Mouse (Mus musculus): ENCODE results near the gene Pik3r5. TPM values are rescaled to one million over a fixed set of nuclear protein-coding genes. Genes with fewer than 3 reads are reported as not detected.

Pik3r5 gene
- polyA plus RNA-seq, 1 experiment from 2014 or later, result 0.43 TPM

- H3K27me3 ChIP-seq (replicated peaks), result 0 out of 2 replicates have a peak, but pooled peaks cover 2% of the 10 kb centered on the region
- WGBS, result 93% methylated on average over 4 of the region's 4 CpGs
- H3K9ac ChIP-seq, result no peak overlapping the region
- H3K4me3 ChIP-seq, result no peak overlapping the region
- no peak for ATAC-seq (replicated peaks)
- no peaks in the 10 kb centered on the region for H3K4me1 ChIP-seq
- no peak overlapping the region for H3K27ac ChIP-seq
- no peaks in the 10 kb centered on the region for H3K36me3 ChIP-seq (replicated peaks)
- H3K9me3 ChIP-seq, result no peaks in the 10 kb centered on the region
- H3K4me2 ChIP-seq, result no peak overlapping the region
These were observed 48.7 kb downstream of the Pik3r5 start for GRCm38 (mm10) chr11:68480660-68481059.

DNA sequence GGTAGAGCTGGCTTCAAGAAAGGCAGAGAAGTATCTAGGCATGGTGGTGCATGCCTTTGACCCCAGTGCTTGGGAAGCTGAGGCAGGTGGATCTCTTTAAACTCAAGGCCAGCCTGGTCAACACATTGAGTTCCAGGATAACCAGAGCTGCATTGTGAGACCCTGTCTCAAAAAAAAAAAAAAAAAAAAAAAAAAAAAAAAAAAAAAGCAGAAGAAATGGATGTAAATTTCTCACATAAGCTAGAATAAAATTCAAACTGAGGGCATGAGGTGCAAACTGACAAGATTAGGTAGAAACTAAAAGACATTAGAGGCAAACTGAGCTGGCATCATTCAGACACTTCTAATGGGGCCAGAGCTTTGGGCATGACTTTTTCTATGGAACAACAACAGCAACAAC is 50.1 kb downstream of the Pik3r5 start:
- Histone ChIP-seq H3K4me1 (no peaks in the 10 kb centered on the region), H3K4me3 (no peak overlapping the region), H3K27me3 (replicated peaks) (0 out of 2 replicates have a peak, but pooled peaks cover 2% of the 10 kb centered on the region), H3K27ac (no peak overlapping the region), H3K4me2 (no peak overlapping the region), H3K9ac (no peak overlapping the region), H3K36me3 (replicated peaks) (no peaks in the 10 kb centered on the region), H3K9me3 (no peaks in the 10 kb centered on the region)
- ATAC-seq (replicated peaks), result no peak

GRCm38 (mm10) chr11:68483213-68483612 is 51.3 kb downstream of the Pik3r5 start:
- Histone ChIP-seq H3K27ac (no peak overlapping the region), H3K4me1 (no peaks in the 10 kb centered on the region), H3K36me3 (replicated peaks) (no peaks in the 10 kb centered on the region), H3K27me3 (replicated peaks) (0 out of 2 replicates have a peak, but pooled peaks cover 2% of the 10 kb centered on the region), H3K9ac (no peak overlapping the region), H3K4me2 (no peak overlapping the region), H3K4me3 (no peak overlapping the region), H3K9me3 (no peaks in the 10 kb centered on the region)
- WGBS, result 83% methylated on average over 6 of the region's 6 CpGs
- no peak for ATAC-seq (replicated peaks)

DNA sequence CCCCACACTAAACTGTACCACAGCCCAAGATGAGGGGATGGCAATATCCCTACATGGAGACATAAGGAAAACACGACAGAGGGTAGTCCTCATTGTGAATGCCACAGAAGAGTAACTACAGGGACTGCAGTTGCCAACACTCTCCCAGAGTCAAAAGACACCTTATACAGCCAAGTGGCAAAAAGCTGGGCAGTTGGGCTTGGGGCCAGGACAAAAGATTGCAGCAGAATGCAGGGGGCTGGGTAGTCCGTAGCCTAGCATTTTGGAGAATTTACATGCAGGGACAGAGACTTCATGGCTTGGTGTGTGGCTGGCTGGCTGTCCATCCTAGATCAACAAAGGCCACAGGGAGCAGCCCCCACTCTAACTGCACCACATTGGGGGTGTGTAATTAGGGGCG is 52.5 kb downstream of the Pik3r5 start:
- H3K4me2 ChIP-seq, result no peak overlapping the region
- H3K36me3 ChIP-seq (replicated peaks), result no peaks in the 10 kb centered on the region
- H3K27ac ChIP-seq, result no peak overlapping the region
- 77% methylated on average over 3 of the region's 3 CpGs for WGBS
- H3K9me3 ChIP-seq, result no peaks in the 10 kb centered on the region
- no peak for ATAC-seq (replicated peaks)
- H3K9ac ChIP-seq, result no peak overlapping the region
- H3K4me3 ChIP-seq, result no peak overlapping the region
- H3K27me3 ChIP-seq (replicated peaks), result 0 out of 2 replicates have a peak, but pooled peaks cover 2% of the 10 kb centered on the region
- no peaks in the 10 kb centered on the region for H3K4me1 ChIP-seq

DNA sequence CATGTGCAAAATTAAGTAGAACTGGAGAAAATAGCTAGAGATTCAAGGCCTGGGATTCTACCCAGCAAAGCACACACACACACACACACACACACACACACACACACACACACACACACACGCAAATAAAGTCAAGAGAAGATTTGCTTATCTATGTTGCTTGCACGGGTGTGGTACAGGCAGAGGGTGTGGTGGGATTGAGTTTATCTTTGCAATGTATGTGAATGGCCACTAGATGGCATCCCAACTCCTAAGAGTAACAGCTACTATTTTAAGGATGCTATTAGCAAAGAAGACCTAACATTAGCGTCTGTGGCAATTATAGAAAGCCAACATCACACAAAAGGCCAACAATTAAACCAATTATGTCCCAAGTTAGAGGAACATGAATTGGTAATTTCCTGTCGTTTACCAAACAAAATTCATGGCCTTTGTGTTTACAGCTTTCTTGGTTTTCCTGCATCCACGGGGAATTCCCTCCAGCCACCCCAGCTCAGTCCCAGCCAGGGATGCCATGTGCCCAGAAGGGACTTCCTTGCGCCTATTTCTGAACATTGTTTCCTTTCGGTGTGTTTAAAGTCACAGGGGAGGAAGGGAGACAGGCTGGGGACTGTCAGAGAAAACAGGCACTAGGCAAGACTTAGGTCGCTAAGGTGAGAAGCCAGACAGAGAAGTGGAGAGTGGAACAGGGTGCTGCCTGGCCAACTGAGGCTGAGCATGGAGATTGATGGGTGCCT is 53.5 kb downstream of the Pik3r5 start:
- 0 out of 2 replicates have a peak, but pooled peaks cover 2% of the 10 kb centered on the region for H3K27me3 ChIP-seq (replicated peaks)
- H3K27ac ChIP-seq, result no peak overlapping the region
- no peak; the same call in 1 of the 2 replicates for ATAC-seq (replicated peaks)
- H3K9me3 ChIP-seq, result no peaks in the 10 kb centered on the region
- no peaks in the 10 kb centered on the region for H3K4me1 ChIP-seq
- no peak overlapping the region for H3K9ac ChIP-seq
- 38% methylated on average over 8 of the region's 8 CpGs for WGBS
- H3K4me2 ChIP-seq, result no peak overlapping the region
- no peak overlapping the region for H3K4me3 ChIP-seq
- H3K36me3 ChIP-seq (replicated peaks), result no peaks in the 10 kb centered on the region

DNA sequence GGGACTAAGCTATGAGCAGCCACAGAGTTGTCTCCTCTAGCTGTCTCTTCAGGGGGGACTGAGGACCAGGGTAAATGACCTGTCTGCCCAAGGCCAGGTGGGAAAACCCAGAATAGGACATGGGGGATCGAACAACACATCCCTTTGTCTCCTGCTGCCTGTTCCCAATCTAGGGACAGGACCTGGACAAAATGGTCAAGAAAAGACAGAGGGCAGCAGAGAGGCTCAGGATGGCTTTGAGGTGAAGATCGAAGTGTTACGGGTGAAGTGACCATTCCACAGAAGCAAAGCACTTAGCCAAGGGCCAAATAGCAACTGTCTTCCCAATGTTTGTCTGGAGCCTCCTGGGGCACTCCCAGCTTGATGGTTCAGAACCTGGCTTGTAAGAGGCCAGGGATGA is 54.2 kb downstream of the Pik3r5 start:
- H3K36me3 ChIP-seq (replicated peaks), result no peaks in the 10 kb centered on the region
- H3K4me3 ChIP-seq, result no peak overlapping the region
- H3K27me3 ChIP-seq (replicated peaks), result 0 out of 2 replicates have a peak, but pooled peaks cover 2% of the 10 kb centered on the region
- no peak overlapping the region for H3K4me2 ChIP-seq
- H3K9ac ChIP-seq, result no peak overlapping the region
- H3K9me3 ChIP-seq, result no peaks in the 10 kb centered on the region
- WGBS, result 89% methylated on average over 3 of the region's 3 CpGs
- H3K27ac ChIP-seq, result no peak overlapping the region
- H3K4me1 ChIP-seq, result no peaks in the 10 kb centered on the region
- ATAC-seq (replicated peaks), result no peak

DNA sequence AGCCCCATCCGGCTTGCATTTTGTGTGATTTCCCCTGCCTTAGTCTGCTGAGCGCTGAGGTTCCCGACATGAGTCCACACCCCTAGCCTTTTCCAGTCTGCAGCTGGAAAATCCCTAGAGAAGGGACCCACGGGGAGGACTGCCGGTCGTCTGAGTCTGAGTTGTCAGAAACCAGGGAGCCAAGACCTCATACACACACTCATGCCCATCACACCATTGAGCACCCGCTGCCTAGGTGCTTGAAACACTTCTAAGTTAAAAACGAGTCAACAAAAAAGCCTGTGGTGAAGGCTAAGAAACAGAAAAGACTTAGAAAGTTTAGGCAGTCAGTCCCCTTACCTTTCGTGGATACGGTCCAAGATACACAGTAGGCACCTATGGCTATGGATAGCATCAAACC is 55.8 kb downstream of the Pik3r5 start:
- Histone ChIP-seq H3K27me3 (replicated peaks) (0 out of 2 replicates have a peak, but pooled peaks cover 2% of the 10 kb centered on the region), H3K4me2 (no peak overlapping the region), H3K4me3 (no peak overlapping the region), H3K27ac (no peak overlapping the region), H3K4me1 (no peaks in the 10 kb centered on the region), H3K9me3 (no peaks in the 10 kb centered on the region), H3K9ac (no peak overlapping the region), H3K36me3 (replicated peaks) (no peaks in the 10 kb centered on the region)
- no peak for ATAC-seq (replicated peaks)
- WGBS, result 90% methylated on average over 10 of the region's 10 CpGs

GRCm38 (mm10) chr11:68488256-68488824 is 56.4 kb downstream of the Pik3r5 start:
- no peak for ATAC-seq (replicated peaks)
- H3K4me1 ChIP-seq, result no peaks in the 10 kb centered on the region
- no peak overlapping the region for H3K9ac ChIP-seq
- no peak overlapping the region for H3K27ac ChIP-seq
- H3K4me3 ChIP-seq, result no peak overlapping the region
- 77% methylated on average over 6 of the region's 6 CpGs for WGBS
- H3K4me2 ChIP-seq, result no peak overlapping the region
- no peaks in the 10 kb centered on the region for H3K36me3 ChIP-seq (replicated peaks)
- H3K9me3 ChIP-seq, result no peaks in the 10 kb centered on the region
- H3K27me3 ChIP-seq (replicated peaks), result 0 out of 2 replicates have a peak, but pooled peaks cover 2% of the 10 kb centered on the region

- H3K27ac ChIP-seq, result no peak overlapping the region
- WGBS, result 34% methylated on average over 2 of the region's 2 CpGs
These were observed 57.3 kb downstream of the Pik3r5 start for GRCm38 (mm10) chr11:68489236-68489635.

DNA sequence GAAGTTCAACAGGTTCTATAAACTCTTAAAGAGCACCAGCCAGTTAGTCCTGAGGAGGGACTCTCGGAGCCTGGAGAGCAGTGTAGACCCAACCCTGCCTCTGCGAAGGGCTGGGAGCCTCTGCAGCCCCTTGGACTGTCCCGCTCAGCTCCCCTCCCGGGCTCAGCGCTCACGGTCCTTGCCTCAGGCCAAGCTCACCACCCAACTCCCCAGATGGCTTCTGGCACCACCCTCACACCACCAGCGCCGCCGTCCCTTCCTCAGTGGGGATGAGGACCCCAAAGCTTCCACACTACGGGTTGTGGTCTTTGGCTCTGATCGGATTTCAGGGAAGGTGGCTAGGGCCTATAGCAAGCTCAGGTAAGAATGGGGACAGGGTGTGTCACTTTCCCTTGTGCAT is 60.7 kb downstream of the Pik3r5 start:
- 89% methylated on average over 11 of the region's 11 CpGs for WGBS
- H3K36me3 ChIP-seq (replicated peaks), result no peaks in the 10 kb centered on the region
- no peak overlapping the region for H3K27ac ChIP-seq
- no peak for ATAC-seq (replicated peaks)
- H3K4me2 ChIP-seq, result no peak overlapping the region
- no peaks in the 10 kb centered on the region for H3K27me3 ChIP-seq (replicated peaks)
- H3K4me1 ChIP-seq, result no peaks in the 10 kb centered on the region
- H3K9me3 ChIP-seq, result no peaks in the 10 kb centered on the region
- H3K4me3 ChIP-seq, result no peak overlapping the region
- H3K9ac ChIP-seq, result no peak overlapping the region

More at GRCm38 (mm10) chr11:68489236-68489635, 57.3 kb downstream of the Pik3r5 start:
- Histone ChIP-seq H3K4me2 (no peak overlapping the region), H3K27me3 (replicated peaks) (0 out of 2 replicates have a peak, but pooled peaks cover 2% of the 10 kb centered on the region), H3K36me3 (replicated peaks) (no peaks in the 10 kb centered on the region), H3K9me3 (no peaks in the 10 kb centered on the region), H3K4me3 (no peak overlapping the region), H3K4me1 (no peaks in the 10 kb centered on the region), H3K9ac (no peak overlapping the region)
- ATAC-seq (replicated peaks), result no peak

DNA sequence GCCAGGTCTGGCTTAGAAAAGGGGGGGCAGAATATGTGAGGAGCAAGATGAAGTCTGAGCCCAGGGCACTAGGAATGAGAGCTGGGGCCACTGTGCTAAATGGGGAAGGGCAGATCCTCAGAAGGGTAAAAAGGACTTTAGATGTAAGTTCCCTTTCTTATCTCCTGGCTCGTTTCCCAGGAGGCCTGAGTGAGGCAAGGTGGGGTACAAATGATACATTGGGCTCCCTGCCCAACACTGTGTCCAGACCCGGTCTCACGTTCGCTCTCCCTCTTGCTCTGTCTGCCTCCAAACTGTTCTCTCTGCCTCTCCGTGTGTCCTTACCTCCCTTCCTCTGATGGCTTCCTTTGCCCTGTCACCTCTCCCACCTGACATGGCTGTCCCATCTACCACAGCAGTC is 61.8 kb downstream of the Pik3r5 start:
- H3K4me2 ChIP-seq, result no peak overlapping the region
- H3K9ac ChIP-seq, result no peak overlapping the region
- no peaks in the 10 kb centered on the region for H3K4me1 ChIP-seq
- H3K4me3 ChIP-seq, result no peak overlapping the region
- no peak for ATAC-seq (replicated peaks)
- no peaks in the 10 kb centered on the region for H3K36me3 ChIP-seq (replicated peaks)
- 83% methylated on average over 5 of the region's 5 CpGs for WGBS
- no peak overlapping the region for H3K27ac ChIP-seq
- H3K27me3 ChIP-seq (replicated peaks), result no peaks in the 10 kb centered on the region
- H3K9me3 ChIP-seq, result no peaks in the 10 kb centered on the region

DNA sequence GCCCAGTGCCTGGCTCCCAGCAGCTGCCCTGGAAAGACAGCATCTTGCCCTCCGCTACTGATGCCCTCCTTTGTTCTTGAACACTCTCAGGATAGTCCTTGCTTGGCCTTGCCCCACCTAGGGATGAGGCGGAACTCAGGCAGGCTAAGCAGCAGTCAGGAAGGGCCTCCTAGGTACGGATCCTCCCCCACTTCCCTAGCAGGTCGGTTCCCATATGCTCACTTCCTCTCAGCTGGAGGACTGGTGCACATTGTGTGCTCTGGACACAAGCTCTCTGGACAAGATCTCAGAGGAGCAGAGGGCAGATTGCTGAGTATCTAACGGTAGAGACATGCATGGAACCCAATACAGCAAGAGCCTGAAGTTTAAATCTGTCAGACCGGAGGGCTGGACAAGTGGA is 65.2 kb downstream of the Pik3r5 start:
- Histone ChIP-seq H3K4me1 (no peaks in the 10 kb centered on the region), H3K27ac (no peak overlapping the region), H3K4me3 (no peak overlapping the region), H3K4me2 (no peak overlapping the region), H3K36me3 (replicated peaks) (no peaks in the 10 kb centered on the region), H3K27me3 (replicated peaks) (no peaks in the 10 kb centered on the region), H3K9ac (no peak overlapping the region), H3K9me3 (no peaks in the 10 kb centered on the region)
- 76% methylated on average over 6 of the region's 6 CpGs for WGBS
- no peak for ATAC-seq (replicated peaks)

GRCm38 (mm10) chr11:68498517-68498916 is 66.6 kb downstream of the Pik3r5 start:
- Histone ChIP-seq H3K9ac (no peak overlapping the region), H3K27me3 (replicated peaks) (no peaks in the 10 kb centered on the region), H3K4me2 (no peak overlapping the region), H3K4me1 (no peaks in the 10 kb centered on the region), H3K27ac (no peak overlapping the region), H3K36me3 (replicated peaks) (no peaks in the 10 kb centered on the region), H3K4me3 (no peak overlapping the region), H3K9me3 (no peaks in the 10 kb centered on the region)
- ATAC-seq (replicated peaks), result no peak
- WGBS, result 92% methylated on average over 11 of the region's 11 CpGs
